Mouse (Mus musculus): ENCODE measurements around the gene Xkrx.

DNA sequence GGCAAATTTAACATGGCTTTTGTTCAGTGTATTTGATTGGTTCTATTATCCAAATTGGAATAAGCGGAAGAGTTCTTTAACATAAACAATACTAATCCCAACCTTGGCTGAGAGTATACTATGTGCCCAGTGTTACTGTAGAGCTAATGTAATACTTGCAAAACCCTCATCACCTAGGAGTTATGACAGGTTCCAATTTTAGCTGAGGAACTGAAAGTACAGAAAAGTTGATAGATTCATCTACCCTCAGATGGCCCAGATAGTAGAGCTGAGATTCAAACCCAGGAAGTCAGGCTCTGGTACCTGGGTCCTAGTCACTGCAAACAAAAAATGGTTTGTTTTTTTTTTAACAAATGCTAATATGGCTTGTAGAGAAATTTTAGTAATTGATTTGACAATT lies 8.7 kb upstream of the Xkrx start:
- TF ChIP-seq POLR2AphosphoS2 (IDR thresholded peaks at IDR 0.05; ENCODE audit: low read depth, low read length) (no peak), ZC3H11A (IDR thresholded peaks at IDR 0.05; ENCODE audit: low read depth, low read length) (no peak), NRF1 (IDR thresholded peaks at IDR 0.05; ENCODE audit: low read depth, low read length) (no peak)

All from CH12.LX (cell line).